Mouse (Mus musculus) brain, embryonic 18.5 days (tissue): ENCODE results near the gene March8.
"Not testable (repeated sequence)": the region's sequence is repeated elsewhere in the genome, so short reads cannot be mapped to it uniquely, and the experiment has no call there.

Experiments used
- DNase-seq: peaks from one replicate; pipeline ENCODE4 v3.0.0-alpha.2; 2012; ENCODE audit warnings: low read depth, low spot score

The March8 gene

DNA sequence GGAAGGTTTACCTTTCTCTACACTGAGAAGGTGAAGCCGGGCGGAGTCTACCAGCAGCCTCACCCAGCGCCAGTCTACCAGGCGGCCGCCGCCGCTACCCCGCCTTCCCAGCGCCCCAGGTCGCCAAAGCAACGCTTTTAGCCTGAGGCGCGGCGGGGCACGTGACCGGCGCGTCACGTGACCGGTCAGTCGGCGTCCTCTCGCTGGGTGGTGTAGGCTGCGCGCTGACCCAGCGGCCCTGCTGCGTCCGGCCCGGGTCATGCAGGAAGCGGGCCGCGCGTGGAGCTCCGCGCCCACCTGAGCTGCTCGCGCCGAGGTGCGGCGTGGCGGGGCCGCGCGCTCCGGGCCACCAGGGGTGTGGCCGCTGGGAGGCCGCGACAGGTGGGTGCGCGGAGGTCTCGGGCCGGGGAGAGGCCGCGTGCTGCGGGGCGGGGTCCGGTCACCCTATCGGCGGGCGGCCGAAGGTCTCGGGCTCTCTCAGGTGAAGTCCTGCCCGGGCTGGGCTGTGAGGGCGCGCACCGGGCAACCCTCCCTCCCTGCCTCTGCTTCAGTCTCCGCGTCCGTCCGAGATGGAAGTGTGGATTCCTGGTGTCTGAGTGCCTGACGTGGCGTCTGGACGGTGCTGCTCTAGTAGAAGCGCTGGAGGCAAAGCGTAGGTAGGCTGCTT is at the start of gene March8:
Gene March8 (plus strand): TSS at position 190 of the 667 bp plus-strand sequence.
- peak; percentile 42 for DNase-seq

DNA sequence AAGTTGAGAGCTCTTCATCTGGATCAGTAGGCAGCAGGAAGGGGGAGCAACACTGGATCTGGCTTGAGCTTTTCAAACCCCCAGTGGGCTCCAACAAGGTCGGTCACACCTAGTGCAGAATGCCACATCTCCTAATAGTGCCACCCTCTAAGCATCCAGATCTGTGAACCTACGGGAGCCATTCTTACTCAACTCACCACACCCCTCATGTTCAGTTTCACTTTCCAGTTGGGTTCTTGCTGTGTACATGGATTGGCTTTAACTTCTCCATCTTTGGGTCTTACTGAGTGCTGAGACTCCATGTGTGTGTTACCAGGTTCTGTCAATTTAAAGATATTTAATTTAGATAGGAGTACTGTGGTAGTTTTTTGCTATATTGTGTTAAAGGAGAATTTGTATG is 26.4 kb upstream of the March8 start:
- DNase-seq = no peak

DNA sequence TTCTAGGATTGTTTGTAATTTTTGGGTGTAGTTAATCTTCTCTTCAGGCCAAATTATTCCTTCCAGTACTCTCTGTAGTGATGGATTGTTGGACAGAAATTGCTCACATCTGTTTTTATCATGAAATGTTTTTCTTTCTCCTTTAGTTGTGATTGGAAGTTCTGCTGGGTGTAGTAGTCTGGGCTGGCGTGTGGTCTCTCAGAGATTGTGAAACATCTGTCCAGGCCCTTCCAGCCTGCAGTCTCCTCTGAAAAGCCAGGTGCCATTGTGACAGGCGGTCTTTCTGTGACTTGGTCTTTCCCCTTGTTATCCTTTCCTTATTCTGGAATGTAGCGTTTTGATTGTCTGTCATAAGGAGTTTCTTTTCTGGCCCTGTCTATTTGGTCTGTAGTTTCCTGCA is 18.6 kb upstream of the March8 start:
- DNase-seq = no peak

DNA sequence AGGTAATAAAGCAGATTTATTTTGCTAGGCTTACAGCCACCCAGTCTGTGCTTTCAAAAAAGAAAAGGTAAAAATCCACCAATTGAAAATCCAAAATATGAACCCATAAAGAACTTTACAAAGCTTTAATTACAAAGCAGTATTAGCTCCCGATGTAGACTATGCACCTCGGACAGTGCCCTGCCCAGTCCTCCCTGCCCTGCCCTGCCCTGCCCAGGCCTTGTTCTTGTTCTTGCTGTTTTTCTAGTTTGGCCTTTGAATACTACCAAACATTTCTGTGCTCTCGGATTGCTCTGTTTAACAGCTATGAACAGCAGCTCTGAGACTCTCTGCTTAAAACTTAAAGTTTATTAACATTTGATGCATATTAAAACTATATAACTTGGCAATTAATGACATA is 11.2 kb upstream of the March8 start:
- DNase-seq = no peak

DNA sequence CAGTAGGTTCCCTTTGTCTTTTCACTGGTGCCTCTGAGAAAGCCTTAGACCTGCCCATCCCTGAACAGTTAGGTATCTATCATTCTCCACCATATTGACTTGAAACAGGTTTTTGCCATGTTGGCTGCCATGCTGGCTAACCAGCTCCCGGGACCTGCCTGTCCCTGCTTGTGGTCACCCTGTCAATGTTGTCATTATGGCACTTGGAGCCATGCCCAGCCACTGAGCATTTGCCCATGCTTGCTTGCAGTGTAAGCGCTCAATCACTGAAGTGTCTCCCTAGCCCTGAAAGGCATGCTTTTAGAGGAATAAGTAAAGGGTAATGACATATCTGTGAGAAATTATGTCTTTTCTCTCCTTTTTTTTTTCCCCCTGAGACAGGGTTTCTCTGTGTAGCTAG is 6.4 kb upstream of the March8 start:
- DNase-seq = no peak

DNA sequence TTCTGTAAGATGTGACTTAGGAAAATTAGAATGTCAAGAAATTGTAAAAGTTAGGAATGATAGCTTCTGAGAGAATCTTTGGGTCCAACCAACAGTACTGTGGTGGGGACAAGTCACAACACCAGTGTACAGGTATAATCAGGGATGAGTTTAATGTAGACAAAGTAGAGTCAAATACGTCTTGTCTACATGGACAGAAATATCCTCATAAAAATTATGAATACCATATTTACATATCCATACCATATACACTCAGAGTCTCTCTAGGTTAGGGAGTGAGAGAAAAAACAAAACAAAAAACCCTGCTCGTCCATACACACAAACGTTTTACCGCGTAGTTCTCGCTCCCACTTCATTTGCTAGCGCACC is 374 bp upstream of the March8 start:
- DNase-seq = no peak

DNA sequence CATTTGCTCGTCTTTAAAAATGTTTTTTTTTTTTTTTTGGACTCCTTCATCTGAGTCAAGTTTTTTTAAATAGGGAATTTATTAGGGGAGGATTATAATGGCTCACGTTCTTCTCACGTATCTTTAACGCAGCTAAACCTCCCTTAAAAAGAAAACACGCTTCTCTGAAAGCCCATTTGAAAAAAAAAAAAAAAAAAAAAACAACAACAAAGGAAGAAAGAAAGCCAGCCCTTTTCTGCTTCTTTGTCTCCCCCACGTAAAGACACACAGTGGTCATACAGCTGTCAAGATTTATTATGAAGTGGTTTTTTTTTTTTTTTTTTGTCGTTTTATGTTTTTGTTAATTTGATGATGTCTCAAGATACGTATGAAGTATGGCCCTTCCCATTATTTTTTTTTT is 696 bp downstream of the March8 start:
- no peak for DNase-seq

DNA sequence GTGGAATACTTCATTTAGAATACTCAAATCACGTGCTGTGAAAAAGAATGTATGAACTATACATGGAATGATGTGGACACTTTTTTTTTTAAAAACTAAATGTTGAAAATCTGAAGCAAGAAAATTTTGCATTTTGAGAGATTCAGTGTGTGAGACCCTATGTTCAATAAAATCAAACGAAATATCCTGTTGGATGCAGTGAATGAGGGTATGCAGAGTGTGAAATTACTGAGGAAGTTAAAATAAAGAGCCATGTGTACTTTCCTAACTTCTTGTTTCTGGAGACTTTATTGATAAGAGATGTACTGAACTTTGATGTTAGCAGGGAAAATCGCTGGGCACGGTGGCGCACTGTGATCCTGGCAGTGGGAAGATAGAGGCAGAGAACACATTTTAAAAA is 1.3 kb downstream of the March8 start:
- DNase-seq = no peak

DNA sequence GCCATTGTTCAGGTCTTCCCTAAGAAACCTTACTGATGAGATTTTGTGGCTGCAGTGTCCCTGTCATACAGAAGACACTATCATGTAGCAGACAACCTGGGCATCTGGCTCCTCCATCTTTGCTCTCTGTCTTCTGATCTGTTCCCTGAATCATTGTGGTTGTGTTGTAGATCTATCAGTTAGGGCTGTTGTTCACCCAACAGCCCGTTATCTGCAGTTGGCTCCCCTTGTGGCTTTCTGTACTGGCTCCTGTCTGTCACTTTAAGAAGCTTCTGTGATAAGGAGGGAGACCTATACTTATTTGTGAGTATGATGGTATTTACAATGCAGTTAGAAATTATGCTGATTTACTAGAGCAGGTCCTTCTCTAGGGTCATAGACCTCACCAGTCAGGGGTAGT is 2.7 kb downstream of the March8 start:
- DNase-seq = no peak

DNA sequence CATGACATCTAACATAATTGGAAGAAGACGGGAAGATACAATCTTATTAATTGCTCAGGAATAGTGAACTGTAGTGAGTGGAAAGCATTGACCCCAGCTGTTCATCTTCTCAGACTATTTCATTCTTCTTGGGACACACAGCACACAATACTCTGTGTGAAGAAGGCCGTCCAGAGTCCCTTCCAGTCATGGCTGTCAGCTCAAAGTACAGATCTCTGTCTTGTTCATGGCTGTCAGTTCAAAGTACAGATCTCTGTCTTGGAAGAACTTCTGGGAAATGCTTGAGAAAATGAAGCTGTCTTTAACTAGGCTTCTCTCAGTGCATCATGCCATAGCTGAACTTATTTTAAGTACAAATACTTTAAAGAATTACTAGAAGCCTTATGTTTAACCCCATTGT is 10.1 kb downstream of the March8 start:
- DNase-seq = no peak

DNA sequence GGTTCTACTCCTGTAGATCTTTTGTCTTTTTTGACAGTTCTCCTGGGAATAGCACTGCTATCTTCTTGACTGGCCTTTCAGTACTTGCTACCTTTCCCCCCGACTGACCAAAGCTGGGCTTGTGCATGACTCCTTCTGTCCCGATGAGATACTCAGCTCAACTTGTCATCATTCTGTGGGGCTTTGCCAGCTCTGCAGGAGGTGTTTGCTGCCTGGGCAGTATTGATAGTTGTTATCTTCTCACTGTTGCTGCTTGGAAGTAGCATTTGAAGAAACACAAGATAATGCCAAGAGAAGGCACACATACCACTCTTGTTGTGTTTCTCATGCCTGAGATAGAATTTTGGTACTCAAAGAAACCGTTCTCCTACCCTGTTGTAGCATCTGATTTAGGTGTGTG is 12.2 kb downstream of the March8 start:
- DNase-seq = no peak

DNA sequence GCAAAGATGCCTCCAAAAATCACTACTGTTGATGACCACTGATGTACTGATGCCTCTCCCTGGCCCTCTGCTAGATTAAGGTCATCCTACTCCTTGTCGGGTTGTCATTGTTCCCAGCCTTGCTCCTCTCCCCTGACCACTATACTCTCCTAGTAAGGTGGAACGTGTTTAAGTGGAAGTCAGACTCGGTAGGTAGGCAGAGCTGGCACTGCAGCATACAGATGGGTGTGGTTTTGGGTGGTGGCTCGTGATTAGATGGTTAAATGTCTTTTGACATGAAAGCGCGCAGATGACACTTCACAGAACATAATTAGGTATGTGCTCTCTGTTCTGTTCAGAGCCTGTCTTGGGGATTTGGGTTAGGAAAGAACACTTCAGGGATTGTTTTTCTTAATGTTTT is 12.8 kb downstream of the March8 start:
- DNase-seq = no peak

DNA sequence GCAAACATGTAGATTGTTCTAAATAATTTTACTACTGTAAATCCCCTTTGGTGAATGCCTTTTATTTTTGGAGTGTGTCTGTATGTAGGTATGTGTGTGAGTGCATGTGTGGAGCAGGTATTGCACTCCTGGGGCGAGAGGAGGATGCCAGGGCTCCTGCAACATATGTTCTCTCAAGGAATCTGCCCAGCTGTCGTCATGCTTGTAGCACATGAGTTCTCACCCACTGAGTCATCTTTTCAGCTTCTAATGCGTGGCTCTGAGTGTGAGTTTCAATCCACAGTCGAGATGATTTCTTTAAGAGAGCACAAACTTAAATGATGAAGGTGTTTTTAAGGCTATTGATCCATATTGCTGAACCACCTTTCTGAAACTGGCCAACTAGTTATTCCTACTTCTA is 13.7 kb downstream of the March8 start:
- no peak for DNase-seq

DNA sequence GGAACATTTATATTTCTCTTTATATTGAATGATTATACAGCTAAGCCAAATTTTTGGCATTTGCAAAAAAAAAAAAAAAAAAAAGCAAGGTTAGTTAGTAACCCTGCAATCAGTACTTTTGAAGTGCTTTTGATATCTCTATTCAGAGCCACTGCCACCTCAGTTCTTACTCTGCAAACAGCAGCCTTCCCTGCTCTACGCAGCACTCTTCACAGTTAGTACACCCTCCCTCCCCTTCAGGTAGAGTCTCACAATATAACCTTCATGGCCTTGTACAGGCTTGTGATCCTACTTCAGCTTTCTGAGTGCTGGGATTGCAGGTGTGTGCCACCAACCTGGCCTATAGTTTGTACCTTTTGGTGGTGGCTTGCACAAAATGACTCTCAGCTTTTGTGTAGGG is 15.6 kb downstream of the March8 start:
- no peak for DNase-seq

DNA sequence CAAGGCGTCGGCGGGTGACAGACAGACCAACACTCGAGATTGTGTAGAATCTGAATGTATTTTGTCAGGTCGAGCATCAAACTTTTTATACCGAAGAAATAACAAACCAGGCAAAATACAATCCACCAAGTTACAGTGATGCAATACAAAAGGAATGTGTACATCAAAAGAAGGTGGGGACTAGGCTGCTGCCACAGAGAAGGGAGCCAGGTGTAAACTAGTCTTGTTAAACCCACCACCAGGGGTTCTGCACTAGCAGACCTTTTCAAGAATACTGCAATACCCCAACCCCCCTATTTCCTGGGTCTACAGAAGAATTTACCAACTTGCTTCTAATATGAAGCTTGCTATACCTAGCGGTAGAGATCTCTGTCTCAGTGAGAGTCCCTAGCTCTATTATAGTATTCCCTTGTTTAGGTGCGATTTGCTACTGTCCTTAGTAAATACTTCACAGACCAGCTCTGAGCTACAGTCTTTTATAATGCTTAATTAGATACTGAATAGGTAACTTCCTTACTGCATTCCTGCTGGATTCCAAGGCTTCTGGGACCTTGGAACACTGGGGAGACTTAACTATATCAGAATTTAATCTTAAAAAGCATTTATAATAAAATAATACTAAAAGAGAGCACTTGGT is 18.6 kb downstream of the March8 start:
- DNase-seq = not testable (repeated sequence)

DNA sequence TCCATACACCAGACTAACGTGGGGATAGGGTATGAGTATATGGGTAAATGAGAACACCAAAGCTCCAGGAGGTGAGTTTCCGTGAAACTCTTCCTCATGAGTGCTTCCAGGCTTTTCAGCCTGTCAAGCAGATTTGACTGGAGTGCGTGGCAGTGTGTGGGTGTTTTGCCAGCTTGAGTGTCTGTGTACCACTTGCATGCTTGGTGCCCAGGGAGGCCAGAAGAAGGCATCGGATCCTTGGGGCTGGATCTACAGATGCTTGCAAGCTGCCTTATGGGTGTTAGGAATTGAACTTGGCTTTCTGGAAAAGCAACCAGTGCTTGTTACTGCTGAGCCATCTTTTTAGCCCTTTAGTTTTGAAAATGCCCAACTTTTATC is 19.1 kb downstream of the March8 start:
- DNase-seq = no peak

DNA sequence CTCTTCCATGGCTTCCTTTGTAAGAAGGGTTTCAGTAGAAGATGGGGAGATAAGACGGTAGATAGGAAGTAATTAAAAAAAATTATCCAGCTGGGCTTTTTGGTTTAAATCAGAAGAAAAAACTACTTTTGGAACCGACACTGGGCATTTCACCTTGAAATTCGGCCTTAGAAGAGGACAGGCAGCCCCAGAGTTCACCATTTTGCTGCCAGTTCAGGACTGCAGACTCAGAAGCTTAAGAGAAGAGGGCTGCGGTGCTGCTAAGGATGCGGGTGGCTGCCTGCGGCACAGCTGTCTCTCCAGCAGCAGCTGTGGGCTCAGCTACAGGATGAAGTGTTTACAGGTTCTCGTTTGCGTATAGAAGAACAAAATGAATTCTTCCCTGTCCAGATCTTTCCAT is 20.2 kb downstream of the March8 start:
- no peak for DNase-seq

DNA sequence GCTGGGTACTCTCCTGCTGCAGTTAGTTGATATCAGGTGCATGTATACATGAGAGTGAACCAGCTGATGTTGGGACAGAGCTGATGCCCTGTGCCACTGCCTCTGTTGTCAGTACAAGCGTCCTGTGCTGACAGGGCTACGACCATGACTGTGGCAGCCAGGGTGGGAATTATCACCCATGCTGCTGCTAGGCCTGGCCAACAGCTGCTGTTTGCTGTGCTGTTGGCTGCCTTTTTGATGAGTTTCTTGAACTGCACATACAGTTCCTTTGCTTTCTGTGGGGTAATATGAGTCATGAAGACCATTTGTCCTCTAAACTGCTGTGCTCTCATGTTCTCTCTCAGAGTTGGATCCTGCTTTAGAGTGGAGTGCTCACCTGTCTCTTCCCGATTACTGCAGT is 21.4 kb downstream of the March8 start:
- DNase-seq = no peak

DNA sequence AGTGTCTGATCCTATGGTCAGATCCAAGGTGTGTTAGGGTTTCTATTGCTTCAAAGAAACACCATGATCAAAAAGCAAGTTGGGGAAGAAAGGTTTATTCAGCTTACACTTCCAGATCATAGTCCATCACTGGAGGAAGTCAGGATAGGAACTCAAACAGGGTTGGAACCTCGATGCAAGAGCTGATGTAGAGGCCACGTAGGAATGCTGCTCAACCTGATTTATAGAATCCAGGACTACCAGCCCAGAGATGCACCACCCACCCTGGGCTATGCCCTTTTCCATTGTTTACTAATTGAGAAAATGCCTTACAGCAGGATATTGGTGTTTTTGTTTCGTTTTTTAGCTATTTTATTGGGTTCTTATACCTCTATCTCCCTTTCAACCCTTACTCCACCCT is 23.6 kb downstream of the March8 start:
- no peak for DNase-seq

DNA sequence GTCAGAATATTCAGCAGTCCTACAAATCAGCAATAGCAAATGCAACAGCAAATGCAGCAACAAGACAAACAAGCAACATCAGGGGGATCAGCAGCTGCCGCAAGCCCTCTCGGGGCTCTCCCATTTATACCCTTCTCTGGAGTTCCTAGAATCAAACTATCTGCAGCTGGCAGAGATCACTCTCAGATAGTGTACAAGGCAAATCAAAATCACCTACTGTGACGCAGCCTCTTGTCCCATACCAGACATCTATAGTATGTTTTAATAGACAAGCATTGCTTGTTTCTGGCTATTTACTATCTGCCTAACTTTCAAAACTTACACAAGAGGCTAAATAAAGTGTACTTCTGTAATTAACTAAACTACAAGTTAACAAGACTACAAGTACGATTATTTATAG is 24.2 kb downstream of the March8 start:
- DNase-seq = no peak

DNA sequence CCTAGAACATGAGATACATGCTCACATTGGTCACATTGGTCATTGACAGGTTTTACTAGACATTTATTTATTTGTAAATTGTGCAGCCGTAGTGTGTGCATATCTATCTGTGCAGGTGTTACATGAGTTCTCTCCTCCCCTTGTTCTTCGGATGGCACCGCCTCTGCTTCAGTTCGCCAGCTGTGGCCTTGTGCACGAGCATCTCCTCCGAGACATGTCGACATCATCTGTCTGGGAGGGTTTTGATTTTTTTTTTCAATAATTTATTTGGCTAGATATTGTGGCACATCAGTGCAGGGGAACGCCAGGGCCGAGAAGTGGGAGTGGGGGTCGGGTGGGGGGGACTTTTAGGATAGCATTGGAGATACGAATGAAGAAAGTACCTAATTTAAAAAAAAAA is 30.1 kb downstream of the March8 start:
- no peak for DNase-seq

DNA sequence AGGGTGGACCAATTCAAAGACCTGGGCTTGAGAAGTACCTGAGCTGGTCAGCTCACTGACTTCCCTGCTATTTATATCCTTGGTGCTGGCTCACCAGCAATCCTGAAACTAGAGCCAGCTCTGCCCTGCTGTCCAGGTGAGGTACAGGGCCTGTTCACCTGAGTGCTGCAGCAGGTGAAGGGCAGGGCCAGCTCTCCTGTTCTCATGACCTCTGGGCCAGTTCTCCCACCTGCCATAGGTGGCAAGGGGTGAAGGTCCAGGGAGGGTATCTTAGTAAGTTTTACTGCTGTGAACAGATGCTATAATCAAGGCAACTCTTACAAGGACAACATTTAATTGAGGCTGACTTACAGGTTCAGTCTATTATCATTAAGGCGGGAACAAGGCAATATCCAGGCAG is 32.0 kb downstream of the March8 start:
- no peak for DNase-seq

DNA sequence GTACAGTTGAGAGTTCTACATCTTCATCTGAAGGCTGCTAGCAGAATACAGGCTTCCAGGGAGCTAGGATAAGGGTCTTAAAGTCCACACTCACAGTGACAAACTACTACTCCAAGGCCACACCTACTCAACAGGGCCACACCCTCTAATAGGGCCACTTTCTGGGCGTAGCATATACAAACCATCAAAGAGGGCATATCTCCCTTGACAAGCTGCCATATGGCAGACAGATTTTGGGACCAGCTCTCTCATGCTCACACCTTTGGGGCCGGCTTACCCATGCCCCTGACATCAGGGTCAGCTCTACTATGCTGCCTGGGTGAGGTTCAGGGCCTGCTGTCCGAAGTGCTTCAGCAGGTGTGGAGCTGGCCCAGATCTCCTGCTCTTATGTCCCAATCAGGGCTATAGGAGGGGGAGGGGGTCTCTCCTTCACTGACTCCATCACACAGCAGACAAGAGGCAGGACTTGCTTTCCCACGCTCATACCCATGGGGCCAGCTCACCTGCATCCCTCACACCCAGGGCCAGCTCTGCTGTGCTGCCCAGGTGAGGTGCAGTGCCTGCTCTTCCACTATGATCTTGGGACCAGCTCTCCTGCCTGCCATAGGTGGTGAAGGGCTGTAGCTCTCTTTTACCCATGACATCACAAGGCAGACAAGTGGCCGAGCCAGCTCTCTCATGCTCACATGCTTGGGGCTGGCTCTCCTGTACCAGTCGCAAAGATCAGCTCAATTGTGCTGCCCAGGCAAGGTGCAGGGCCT is 32.6 kb downstream of the March8 start:
- no peak for DNase-seq
